Mouse (Mus musculus): ENCODE results near the gene Tbc1d8b.

GRCm38 (mm10) chrX:139714381-139714780 is 29.6 kb downstream of the Tbc1d8b start, which contains the start of gene Gm15013:
- no peak for TF ChIP-seq CTCF (IDR thresholded peaks at IDR 0.05; ENCODE audit: insufficient read depth, low read length)
- TF ChIP-seq POLR2A (IDR thresholded peaks at IDR 0.05; ENCODE audit: borderline replicate concordance, extremely low read depth, low read depth, low read length): no peak
